Mouse (Mus musculus): Measurements from ENCODE around the gene Chn2.

DNA sequence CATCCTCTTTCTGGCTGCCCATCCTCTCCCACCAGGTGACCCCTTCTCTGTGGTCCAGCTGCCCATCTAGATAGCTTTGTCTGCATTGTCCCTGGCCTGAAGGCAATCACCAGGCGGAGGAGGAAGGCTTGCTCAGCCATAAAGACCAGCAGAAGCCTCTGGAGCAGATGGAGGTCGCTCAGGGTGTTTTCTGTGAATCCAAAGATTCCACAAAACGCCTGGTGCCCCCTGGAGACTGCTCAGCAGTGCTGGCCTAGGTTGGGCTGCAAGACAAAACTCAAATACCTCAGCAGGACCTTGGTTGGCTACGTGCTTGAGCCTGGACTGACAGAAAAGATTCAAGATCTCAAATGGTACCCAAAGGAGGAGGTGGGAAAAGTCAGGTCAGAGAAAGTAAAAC lies 186.0 kb downstream of the Chn2 start:
- TF ChIP-seq POLR2A (IDR thresholded peaks at IDR 0.05; ENCODE audit: low read depth, low read length) (no peak), CTCF (conservative IDR thresholded peaks at IDR 0.05; ENCODE audit: insufficient read depth, insufficient read length, low read depth, low read length) (no peak)

Data from kidney, adult 2 months (tissue).